Mouse (Mus musculus) ovary, postnatal 36 days (tissue): ENCODE measurements around the gene Cdk17.

Experiments
- DNase-seq: peaks from one replicate; pipeline ENCODE4 v3.0.0; 2022; ENCODE audit warnings: low spot score, mixed read lengths

Cdk17 gene

GRCm38 (mm10) chr10:93160807-93161510, at the start of gene Cdk17:
TSS of gene Cdk17 (plus strand) at chr10:93160875.
- DNase-seq: peak; percentile 75

GRCm38 (mm10) chr10:93111412-93111811, 49.3 kb upstream of the Cdk17 start:
- no peak for DNase-seq

DNA sequence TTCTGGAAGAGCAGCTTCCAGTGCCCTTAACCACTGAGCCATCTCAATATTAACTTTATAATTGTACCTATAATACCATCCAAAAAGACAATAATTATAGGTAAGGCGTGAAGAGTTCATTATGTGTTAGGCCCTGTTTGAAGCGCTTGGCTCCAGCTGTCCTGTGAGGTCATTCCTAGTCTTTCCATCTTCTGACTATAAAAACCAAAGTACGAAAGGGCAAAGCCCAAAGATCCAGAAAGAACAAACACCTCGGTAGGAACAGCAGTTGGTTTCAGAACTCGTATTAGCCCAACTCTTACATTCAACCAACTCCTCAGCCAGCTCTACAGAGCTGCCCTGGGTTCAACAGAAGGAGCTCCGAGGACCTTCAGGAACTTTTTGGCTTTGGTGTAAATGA, 48.7 kb upstream of the Cdk17 start:
- DNase-seq: no peak

GRCm38 (mm10) chr10:93113968-93114367, 46.7 kb upstream of the Cdk17 start:
- no peak for DNase-seq

DNA sequence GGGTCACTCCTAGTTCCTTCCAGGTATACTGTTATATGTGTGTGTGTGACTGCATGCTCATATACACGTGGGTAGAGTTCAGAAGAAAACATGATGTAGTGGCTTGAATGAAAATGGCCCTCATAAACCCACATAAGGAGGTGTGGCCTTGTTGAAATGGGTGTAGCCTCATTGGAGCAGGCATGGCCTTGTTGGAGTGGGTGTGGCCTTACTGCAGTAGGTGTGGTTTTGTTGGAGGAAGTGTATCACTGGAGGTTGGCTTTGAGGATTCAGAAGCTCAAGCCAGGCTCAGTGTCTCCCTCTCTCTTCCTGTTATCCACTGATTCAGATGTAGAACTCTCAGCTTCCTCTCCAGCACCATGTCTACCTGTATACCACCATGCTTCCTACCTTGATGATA, 45.9 kb upstream of the Cdk17 start:
- no peak for DNase-seq

- DNase-seq: no peak
These were observed 44.9 kb upstream of the Cdk17 start for GRCm38 (mm10) chr10:93115743-93116142.

- DNase-seq: no peak
These were observed 44.0 kb upstream of the Cdk17 start for GRCm38 (mm10) chr10:93116636-93117035.

GRCm38 (mm10) chr10:93119809-93120208, 40.9 kb upstream of the Cdk17 start:
- DNase-seq: no peak

- no peak for DNase-seq
These were observed 39.3 kb upstream of the Cdk17 start for GRCm38 (mm10) chr10:93121262-93121860.

- DNase-seq: no peak
These were observed 38.1 kb upstream of the Cdk17 start for GRCm38 (mm10) chr10:93122399-93123184.

DNA sequence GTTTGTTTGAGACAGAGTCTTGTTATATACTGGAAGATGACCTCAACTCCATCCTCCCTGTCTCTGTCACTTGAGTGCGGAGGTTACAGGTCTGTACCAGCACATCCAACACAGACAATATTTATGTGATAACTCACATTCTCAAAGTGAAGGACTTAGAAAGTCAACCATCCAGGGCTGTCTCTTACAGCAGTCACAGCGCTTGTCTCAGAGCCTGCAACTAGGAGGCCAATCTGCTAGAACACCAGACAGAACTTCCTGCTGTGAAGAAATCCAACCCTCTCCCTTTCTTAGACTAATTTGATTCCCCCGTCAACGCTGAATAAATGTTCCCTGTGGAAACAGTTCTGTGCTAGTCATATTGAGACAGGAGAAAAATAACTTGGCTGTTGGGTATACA, 37.4 kb upstream of the Cdk17 start:
- DNase-seq: no peak

- peak; percentile 7 for DNase-seq
These were observed 36.6 kb upstream of the Cdk17 start for GRCm38 (mm10) chr10:93123957-93124613.

GRCm38 (mm10) chr10:93126025-93126424, 34.6 kb upstream of the Cdk17 start:
- no peak for DNase-seq

- no peak for DNase-seq
These were observed 32.1 kb upstream of the Cdk17 start for GRCm38 (mm10) chr10:93128566-93128965.

DNA sequence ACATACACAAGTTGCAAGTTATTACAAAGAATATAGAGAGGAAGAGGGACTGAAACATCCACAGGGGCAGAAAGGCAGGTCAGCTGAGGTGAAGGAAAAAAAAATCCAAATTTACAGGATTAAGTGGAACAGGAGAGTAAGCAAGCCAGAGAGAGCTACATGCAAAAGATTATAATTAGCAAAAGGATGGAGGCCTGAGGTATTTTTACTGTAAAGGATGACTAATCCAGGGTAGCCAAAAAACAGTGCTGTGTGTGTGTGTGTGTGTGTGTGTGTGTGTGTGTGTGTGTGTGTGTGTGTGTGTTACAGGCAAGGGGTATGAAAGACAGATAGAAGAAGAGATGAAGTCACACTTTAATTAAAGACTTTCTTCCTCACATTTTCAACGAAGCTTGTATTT, 31.3 kb upstream of the Cdk17 start:
- DNase-seq: no peak

DNA sequence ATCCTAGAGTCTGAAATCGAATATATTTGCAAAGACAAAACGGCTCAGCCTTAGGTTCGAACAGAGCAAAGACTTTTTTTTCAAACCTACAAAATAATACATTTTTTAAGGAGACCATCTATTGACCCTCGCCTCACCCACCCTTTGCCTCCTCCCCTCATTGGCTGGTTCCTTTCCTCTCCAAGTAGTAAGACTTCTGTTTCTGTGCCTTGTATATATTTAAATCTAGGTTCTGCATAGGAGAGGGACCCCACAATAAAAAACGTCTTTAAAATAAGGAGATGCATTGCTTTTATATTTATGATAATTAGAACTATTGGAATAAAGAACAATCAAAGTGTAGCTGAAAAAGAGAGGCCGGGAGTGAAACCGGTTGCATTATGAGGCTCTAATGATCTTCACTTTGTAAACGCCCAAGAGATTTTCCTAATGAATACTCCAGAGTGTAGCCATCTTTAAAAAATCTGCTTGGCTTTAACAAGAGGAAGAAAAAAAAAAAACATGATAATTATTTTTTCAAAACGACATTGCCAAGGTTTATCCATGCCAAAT, 30.7 kb upstream of the Cdk17 start:
- no peak for DNase-seq

DNA sequence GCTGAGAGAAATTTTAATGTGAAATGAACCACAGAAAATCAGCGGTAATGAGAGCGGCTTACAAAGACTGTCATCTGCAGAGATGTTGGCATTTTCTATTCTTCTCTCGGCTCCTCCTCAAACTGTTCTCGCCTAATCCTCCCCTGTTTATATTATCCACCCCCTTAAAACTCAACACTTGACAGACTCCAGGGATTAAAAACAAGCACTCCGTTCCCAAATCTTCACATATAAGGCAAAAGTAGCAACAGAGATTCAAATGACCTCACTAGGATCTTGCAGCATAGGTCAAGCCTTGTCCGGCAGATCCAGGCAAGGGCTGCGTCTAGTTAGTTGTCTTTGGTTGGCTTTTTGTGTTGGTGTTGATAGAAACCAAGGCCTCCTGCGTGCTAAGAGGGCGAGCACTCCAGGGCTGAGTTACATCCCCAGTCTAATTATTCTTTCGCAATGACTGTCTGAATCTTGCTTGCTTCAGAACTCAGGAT, 30.2 kb upstream of the Cdk17 start:
- DNase-seq: no peak

DNA sequence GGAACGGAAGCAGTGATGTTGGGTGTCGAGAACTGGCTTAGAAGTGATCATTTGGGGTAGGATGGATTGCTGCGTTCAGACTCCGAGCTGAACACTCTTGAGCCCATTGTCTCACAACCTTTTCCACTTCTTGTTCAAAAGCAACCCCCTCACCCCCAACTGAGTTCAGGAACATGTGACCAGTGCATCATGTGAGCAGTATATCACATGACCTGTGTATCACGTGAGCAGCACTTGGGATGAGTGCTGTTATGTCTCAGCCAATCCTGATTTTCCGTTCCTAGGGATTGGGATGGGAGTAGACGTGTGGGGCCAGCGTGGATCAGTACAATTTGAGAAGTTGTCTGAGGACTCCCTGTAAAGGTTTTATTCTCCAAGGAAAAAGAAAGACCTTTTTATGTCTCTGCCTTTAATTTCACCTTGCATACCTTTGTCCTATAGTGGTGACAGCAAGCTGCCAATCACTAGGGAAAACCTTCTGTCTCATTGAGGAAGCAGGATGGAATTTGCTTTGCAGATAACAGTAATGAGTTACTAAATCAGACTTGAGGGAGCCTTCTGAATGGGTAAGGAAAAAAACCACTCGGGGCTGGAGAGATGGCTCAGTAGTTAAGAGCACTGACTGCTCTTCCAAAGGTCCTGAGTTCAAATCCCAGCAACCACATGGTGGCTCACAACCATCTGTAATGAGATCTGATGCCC, 28.7 kb upstream of the Cdk17 start:
- DNase-seq: no peak

DNA sequence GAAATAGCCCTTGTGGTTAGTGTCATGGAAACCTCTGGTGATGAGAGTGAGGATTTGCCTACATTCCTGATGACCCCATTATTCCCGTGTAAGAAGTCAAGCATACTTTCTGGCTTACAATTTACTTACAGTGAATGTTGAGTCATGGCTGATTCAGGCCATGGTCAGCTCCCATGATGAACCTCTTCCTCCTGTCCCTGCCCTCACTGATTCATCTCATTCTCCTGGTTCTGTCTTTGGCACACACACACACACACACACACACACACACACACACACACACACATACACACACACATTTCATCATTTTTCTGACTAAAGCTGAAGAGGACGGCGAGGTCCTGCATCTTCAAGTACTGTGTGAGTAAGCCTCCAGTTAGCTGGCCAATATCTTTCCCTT, 21.9 kb upstream of the Cdk17 start:
- no peak for DNase-seq

DNA sequence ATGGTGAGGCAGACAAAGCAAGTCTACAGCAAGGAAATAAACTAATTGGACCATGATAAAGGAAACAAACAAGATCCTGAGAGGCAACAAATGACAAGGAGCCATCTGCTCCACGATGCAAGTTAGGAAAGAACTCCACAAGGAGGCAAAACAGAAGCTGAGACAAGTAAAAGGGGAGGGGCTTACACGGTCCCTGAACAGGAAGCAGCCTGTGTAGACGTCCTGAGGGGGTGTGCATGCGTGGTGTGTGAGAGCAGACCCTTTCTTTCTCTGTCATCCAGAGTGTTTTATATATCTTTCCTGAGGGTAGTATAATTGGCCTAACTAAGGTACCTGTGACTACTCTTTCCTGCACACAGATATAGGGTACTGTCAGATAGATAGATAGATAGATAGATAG, 19.9 kb upstream of the Cdk17 start:
- no peak for DNase-seq

- no peak for DNase-seq
These were observed 17.9 kb upstream of the Cdk17 start for GRCm38 (mm10) chr10:93142600-93143284.
